Mouse (Mus musculus) intestine, postnatal 0 days (tissue): ENCODE measurements around the gene Tspan31. TPM values are rescaled to one million over a fixed set of nuclear protein-coding genes. Genes with fewer than 3 reads are reported as not detected.

Source experiments
- ATAC-seq: fragments of 200-750 bp; cut with Nextera tagmentation; 2 replicates; pipeline ENCODE4 v1.8.0; 2017; ENCODE audit warnings: mild to moderate bottlenecking, moderate TSS enrichment, moderate library complexity
- H3K27ac ChIP-seq: fragments of 300-500 bp; sonication (generic); 2 replicates; pipeline ENCODE4 v1.5.1; 2014; ENCODE audit warnings: mild to moderate bottlenecking, low read depth, low read length, moderate library complexity
- H3K27me3 ChIP-seq: fragments of 300-500 bp; sonication (generic); replicated peaks from 2 replicates; pipeline ENCODE4 v1.6.1; 2014; ENCODE audit warnings: low read length, mixed read lengths; ENCODE audit not compliant: control insufficient read depth, insufficient read depth
- H3K36me3 ChIP-seq: fragments of 300-500 bp; sonication (generic); 2 replicates; pipeline ENCODE4 v1.6.1; 2014; ENCODE audit warnings: mild to moderate bottlenecking, moderate library complexity; ENCODE audit not compliant: control insufficient read depth, insufficient read depth
- H3K4me1 ChIP-seq: fragments of 300-500 bp; sonication (generic); replicated peaks from 2 replicates; pipeline ENCODE4 v1.6.1; 2014; ENCODE audit warnings: antibody characterized with exemption, low read length, mixed read lengths; ENCODE audit not compliant: control insufficient read depth, insufficient read depth
- H3K4me2 ChIP-seq: fragments of 300-500 bp; sonication (generic); replicated peaks from 2 replicates; pipeline ENCODE4 v1.6.1; 2014; ENCODE audit warnings: low read depth, mild to moderate bottlenecking, moderate library complexity
- H3K4me3 ChIP-seq: fragments of 300-500 bp; sonication (generic); 2 replicates; pipeline ENCODE4 v1.5.1; 2014; ENCODE audit warnings: low read depth, low read length
- H3K9ac ChIP-seq: fragments of 300-500 bp; sonication (generic); 2 replicates; pipeline ENCODE4 v1.6.1; 2014; ENCODE audit warnings: mild to moderate bottlenecking, low read depth, low read length
- H3K9me3 ChIP-seq: fragments of 300-500 bp; sonication (generic); 2 replicates; pipeline ENCODE4 v1.6.1; 2016; ENCODE audit warnings: mixed run types; ENCODE audit not compliant: control insufficient read depth
- CTCF ChIP-seq: sonication (generic); IDR thresholded peaks from 2 replicates; pipeline ENCODE4 v1.5.1; 2016; ENCODE audit warnings: low read depth, mild to moderate bottlenecking, control low read depth, antibody characterized with exemption, moderate library complexity
- WGBS: fragments of 180-500 bp; shearing (Covaris S2); extraction: QIAGEN DNeasy Blood & Tissue Kit; methylation state at CpG from one replicate; pipeline ENCODE4 v1.1.7; 2014; 5-methylcytosine and 5-hydroxymethylcytosine counted together
- polyA plus RNA-seq: library from polyadenylated mRNA; unstranded; fragments of >200 nt; fragmentation: Nextera tagmentation; extraction: Ambion mirVana; gene quantifications from 2 replicates; pipeline ENCODE4 v1.2.1, GENCODE M21; 2015

The Tspan31 gene
- polyA plus RNA-seq: 264 and 300 TPM in 2 replicates

GRCm38 (mm10) chr10:127070190-127071121 is at the start of gene Tspan31:
Gene Tspan31, minus strand, starts transcription at chr10:127070264.
- Histone ChIP-seq H3K27me3 (peaks cover 2% of the 10 kb centered on the region; the same call in 1 of the 2 replicates), H3K4me1 (0 out of 2 replicates have a peak, but pooled peaks cover 8% of the 10 kb centered on the region), H3K27ac (peak within 1 kb of the TSS; percentile 90), H3K9ac (peak within 1 kb of the TSS; percentile 68), H3K9me3 (no peaks in the 10 kb centered on the region), H3K36me3 (peaks cover 31% of the 10 kb centered on the region), H3K4me3 (peak within 1 kb of the TSS; percentile 83), H3K4me2 (peak within 1 kb of the TSS; percentile 89)
- TF ChIP-seq CTCF: no peak
- 1% methylated on average over 36 of the region's 36 CpGs for WGBS
- ATAC-seq: peak; percentile 82

- Histone ChIP-seq H3K4me1 (no peaks in the 10 kb centered on the region), H3K9me3 (no peaks in the 10 kb centered on the region), H3K4me2 (no peak overlapping the region), H3K9ac (no peak overlapping the region), H3K4me3 (no peak overlapping the region), H3K27me3 (no peaks in the 10 kb centered on the region), H3K27ac (no peak overlapping the region), H3K36me3 (peaks cover 39% of the 10 kb centered on the region)
- ATAC-seq: no peak
- WGBS: 94% methylated on average over 10 of the region's 10 CpGs
- no peak for TF ChIP-seq CTCF
Observed at GRCm38 (mm10) chr10:127119229-127119628, 49.2 kb upstream of the Tspan31 start.

DNA sequence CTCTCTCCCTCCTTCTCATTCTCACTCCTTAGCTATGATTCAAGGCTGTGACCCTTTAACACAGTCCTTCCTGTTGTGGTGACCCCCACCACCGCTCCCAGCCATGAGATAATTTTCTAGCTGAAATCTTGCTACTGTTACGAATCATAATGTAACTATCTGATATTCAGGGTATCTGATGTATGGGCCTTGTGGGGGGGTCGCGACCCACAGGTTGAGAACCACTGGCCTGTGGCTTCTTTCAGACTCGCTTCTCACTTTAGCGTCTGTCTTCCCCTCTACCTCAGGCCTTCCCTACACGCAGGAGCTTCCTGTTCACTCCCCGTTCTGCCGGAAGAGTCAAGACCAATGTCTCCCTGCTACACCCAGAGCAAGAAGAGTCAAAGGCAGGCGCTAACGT is 48.4 kb upstream of the Tspan31 start:
- Histone ChIP-seq H3K27ac (no peak overlapping the region), H3K27me3 (no peaks in the 10 kb centered on the region), H3K9ac (no peak overlapping the region), H3K4me2 (no peak overlapping the region), H3K4me3 (no peak overlapping the region), H3K36me3 (peaks cover 39% of the 10 kb centered on the region), H3K9me3 (no peaks in the 10 kb centered on the region), H3K4me1 (no peaks in the 10 kb centered on the region)
- no peak for ATAC-seq
- no peak for TF ChIP-seq CTCF
- WGBS: 89% methylated on average over 11 of the region's 11 CpGs

- 86% methylated on average over 2 of the region's 2 CpGs for WGBS
Observed at GRCm38 (mm10) chr10:127115068-127115467, 45.0 kb upstream of the Tspan31 start.

DNA sequence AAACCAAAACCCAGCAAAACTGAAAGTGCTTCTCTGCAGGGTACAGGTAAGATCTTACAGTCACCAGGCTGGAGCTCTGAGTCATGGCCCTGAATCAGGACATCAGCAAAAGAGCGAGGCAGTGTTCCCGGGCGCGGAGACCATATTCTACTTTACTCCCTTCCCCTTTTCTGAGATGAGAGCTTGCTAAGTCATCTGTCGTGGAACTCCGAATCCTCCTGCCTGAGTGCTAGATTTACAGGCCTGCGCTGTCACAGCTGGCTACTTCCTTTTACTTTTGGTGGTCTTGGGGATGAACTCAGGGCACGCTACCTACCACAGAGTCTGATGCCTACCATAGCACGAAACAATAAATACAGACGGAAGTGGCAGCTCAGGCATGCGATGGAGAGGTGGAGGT is 44.3 kb upstream of the Tspan31 start:
- 92% methylated on average over 11 of the region's 11 CpGs for WGBS
- H3K9me3 ChIP-seq: no peaks in the 10 kb centered on the region
- H3K27me3 ChIP-seq: no peaks in the 10 kb centered on the region
- ATAC-seq: no peak
- H3K36me3 ChIP-seq: peaks cover 46% of the 10 kb centered on the region
- H3K4me3 ChIP-seq: no peak overlapping the region
- no peak overlapping the region for H3K27ac ChIP-seq
- TF ChIP-seq CTCF: no peak
- no peak overlapping the region for H3K4me2 ChIP-seq
- H3K4me1 ChIP-seq: no peaks in the 10 kb centered on the region
- H3K9ac ChIP-seq: no peak overlapping the region

More at GRCm38 (mm10) chr10:127115068-127115467, 45.0 kb upstream of the Tspan31 start:
- Histone ChIP-seq H3K27me3 (no peaks in the 10 kb centered on the region), H3K36me3 (peaks cover 46% of the 10 kb centered on the region), H3K4me3 (no peak overlapping the region), H3K9me3 (no peaks in the 10 kb centered on the region), H3K9ac (no peak overlapping the region), H3K4me1 (no peaks in the 10 kb centered on the region), H3K27ac (no peak overlapping the region), H3K4me2 (no peak overlapping the region)
- ATAC-seq: no peak
- peak; percentile 57 for TF ChIP-seq CTCF

DNA sequence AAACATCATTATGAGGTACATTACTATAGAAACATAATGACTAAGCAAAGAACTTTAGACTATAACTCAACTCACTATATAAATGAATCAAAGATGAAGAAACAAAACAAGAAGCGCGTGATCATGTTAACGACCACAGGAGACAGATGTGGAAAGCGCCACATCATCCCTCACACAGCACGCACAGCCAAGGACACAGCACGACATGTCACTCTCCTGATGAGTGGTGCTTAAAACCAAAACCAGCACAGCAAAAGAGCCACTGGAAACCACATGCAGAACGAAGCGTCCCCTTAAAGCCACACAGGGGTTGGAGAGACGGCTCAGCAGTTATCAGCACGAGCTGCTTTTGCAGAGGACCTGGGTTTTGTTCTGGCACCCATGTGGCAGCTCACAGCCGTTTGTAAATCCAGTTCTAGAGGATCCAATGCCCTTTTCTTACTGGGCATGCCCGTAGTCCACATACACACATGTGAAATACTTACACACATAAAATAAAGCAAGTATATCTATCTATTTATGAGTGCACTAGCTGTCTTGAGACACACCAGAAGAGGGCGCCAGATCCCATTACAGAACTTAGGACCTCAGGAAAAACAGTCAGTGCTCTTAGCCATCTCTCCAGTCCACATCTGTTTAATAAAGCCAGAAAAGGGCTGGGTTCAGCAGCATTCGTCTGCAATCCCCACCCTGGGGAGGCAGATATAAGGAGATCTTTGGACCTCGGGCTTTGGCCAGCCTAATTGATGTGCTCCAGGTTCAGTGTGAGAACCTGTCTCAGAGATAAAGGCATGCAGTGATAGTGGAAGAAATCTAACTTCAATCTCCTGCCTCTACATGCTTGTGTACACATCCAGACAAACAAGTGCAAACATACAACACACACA is 41.2 kb upstream of the Tspan31 start:
- no peak overlapping the region for H3K27ac ChIP-seq
- no peaks in the 10 kb centered on the region for H3K4me1 ChIP-seq
- no peak overlapping the region for H3K4me2 ChIP-seq
- TF ChIP-seq CTCF: peak; percentile 54
- H3K9ac ChIP-seq: no peak overlapping the region
- H3K9me3 ChIP-seq: no peaks in the 10 kb centered on the region
- no peak; the same call in 1 of the 2 replicates for ATAC-seq
- no peaks in the 10 kb centered on the region for H3K27me3 ChIP-seq
- peaks cover 27% of the 10 kb centered on the region for H3K36me3 ChIP-seq
- H3K4me3 ChIP-seq: no peak overlapping the region
- 81% methylated on average over 15 of the region's 15 CpGs for WGBS
